Mouse (Mus musculus) heart, embryonic 10.5 days (tissue): ENCODE measurements around the gene Tbkbp1. TPM values are rescaled to one million over a fixed set of nuclear protein-coding genes. Genes with fewer than 3 reads are reported as not detected.

Experiments used
- microRNA-seq: library from miRNA; unstranded; fragments of <30 nt; microRNA quantifications from one replicate; pipeline ENCODE4, GENCODE M21; 2017
- polyA plus RNA-seq: library from polyadenylated mRNA; unstranded; fragments of >200 nt; fragmentation: Nextera tagmentation; extraction: Ambion mirVana; gene quantifications from 2 replicates; pipeline ENCODE4 v1.2.1, GENCODE M21; 2016

Tbkbp1 gene
- polyA plus RNA-seq, 1 experiment from 2014 or later = 8.4 TPM

Small RNA genes lying within 50 kb of the gene (microRNA-seq; reads per million reads assigned to microRNA genes)
- not detected for gene Mir7235

Other genes with a start within 250 kb of the Tbkbp1 start
- gene Cdk5rap3, start 235.0 kb downstream of the Tbkbp1 start, polyA plus RNA-seq = 68.3 and 84.3 TPM in 2 replicates
- 0.90 and 1.5 TPM in 2 replicates for gene Prr15l, start 223.4 kb downstream of the Tbkbp1 start, polyA plus RNA-seq
- 69.3 and 72.6 TPM in 2 replicates for gene Pnpo, start 207.5 kb downstream of the Tbkbp1 start, polyA plus RNA-seq
- gene Sp2, start 168.5 kb downstream of the Tbkbp1 start, polyA plus RNA-seq = 20.1 and 21.9 TPM in 2 replicates
- gene Sp6, start 138.1 kb downstream of the Tbkbp1 start, polyA plus RNA-seq = 0.47 and 2.3 TPM in 2 replicates
- 21.3 and 30.0 TPM in 2 replicates for gene Scrn2, start 121.6 kb downstream of the Tbkbp1 start, polyA plus RNA-seq
- 0.28 and 0.35 TPM in 2 replicates for gene Lrrc46, start 110.1 kb downstream of the Tbkbp1 start, polyA plus RNA-seq
- 82.7 and 93.1 TPM in 2 replicates for gene Mrpl10, start 109.9 kb downstream of the Tbkbp1 start, polyA plus RNA-seq
- 6.5 and 9.4 TPM in 2 replicates for gene Osbpl7, start 100.9 kb downstream of the Tbkbp1 start, polyA plus RNA-seq
- gene Tbx21, start 36.2 kb downstream of the Tbkbp1 start, polyA plus RNA-seq = 0.21 TPM in 1 of 2 replicates, not detected in the other
- 50.6 and 72.2 TPM in 2 replicates for gene Kpnb1, start 36.4 kb upstream of the Tbkbp1 start, polyA plus RNA-seq
- 83.9 and 90.7 TPM in 2 replicates for gene Npepps, start 129.1 kb upstream of the Tbkbp1 start, polyA plus RNA-seq
- 63.7 and 65.8 TPM in 2 replicates for gene Mrpl45, start 164.2 kb upstream of the Tbkbp1 start, polyA plus RNA-seq
- 0.04 and 0.12 TPM in 2 replicates for gene Gpr179, start 200.6 kb upstream of the Tbkbp1 start, polyA plus RNA-seq
- gene Socs7, start 211.1 kb upstream of the Tbkbp1 start, polyA plus RNA-seq = 3.2 and 3.4 TPM in 2 replicates